Mouse (Mus musculus): ENCODE results near the gene Foxp1.

DNA sequence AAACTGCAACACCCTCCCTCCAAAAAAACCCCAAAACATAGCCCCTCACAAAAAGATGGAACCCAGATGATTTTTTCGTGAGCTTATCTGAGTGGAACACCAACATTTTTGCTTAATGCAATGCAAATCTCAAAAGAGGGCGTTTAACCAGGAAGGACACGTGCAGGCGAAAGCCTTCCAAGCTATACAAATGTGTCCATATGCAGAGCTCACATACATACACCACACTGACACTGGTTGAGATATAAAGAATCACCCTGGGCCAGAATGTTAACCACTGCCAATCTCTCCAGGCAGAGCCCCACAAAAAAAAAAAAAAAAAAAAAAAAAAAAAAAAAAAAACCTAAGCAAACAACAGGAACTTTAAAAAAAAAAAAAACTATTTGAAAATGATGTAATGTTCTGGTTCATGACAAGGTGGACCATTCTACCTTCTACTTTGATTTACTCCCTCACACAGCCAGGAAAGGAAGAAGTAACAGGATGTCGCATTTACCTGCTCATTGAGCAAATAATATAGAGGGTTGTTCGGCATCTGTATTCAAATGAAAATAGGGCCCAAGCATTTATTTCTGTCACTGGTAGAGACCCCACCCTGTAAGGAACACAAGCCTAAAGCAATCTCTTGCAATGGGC lies 118.6 kb downstream of the Foxp1 start:
- TF ChIP-seq CTCF (IDR thresholded peaks at IDR 0.05) (no peak), EP300 (IDR thresholded peaks at IDR 0.05) (no peak)
